Mouse (Mus musculus) A20 (cell line): Measurements from ENCODE around the gene Oxct1.

Source experiments
- DNase-seq: peaks from one replicate; pipeline ENCODE4 v3.0.0-alpha.2; 2011; ENCODE audit warnings: low read depth, low spot score

Oxct1 gene

GRCm38 (mm10) chr15:4026231-4026773 is at the start of gene Oxct1:
Gene Oxct1 (plus strand): TSS chr15:4026383.
- peak; percentile 93 for DNase-seq

- DNase-seq, result peak; percentile 27
Observed at GRCm38 (mm10) chr15:3978279-3978678, 47.9 kb upstream of the Oxct1 start.

- peak; percentile 83 for DNase-seq
Observed at GRCm38 (mm10) chr15:3979061-3979848, 46.9 kb upstream of the Oxct1 start, which contains the start of gene Fbxo4. Gene Fbxo4 (minus strand): TSS chr15:3979573.

GRCm38 (mm10) chr15:3979871-3980270 is 46.3 kb upstream of the Oxct1 start:
- DNase-seq, result no peak

GRCm38 (mm10) chr15:3982732-3983131 is 43.5 kb upstream of the Oxct1 start:
- DNase-seq, result peak; percentile 49

- DNase-seq, result no peak
Observed at GRCm38 (mm10) chr15:3984876-3985275, 41.3 kb upstream of the Oxct1 start.

GRCm38 (mm10) chr15:3987981-3988380 is 38.2 kb upstream of the Oxct1 start:
- DNase-seq, result peak; percentile 58

GRCm38 (mm10) chr15:3994852-3995447 is 31.2 kb upstream of the Oxct1 start:
- no peak for DNase-seq

GRCm38 (mm10) chr15:3995448-3996266 is 30.5 kb upstream of the Oxct1 start, which contains the start of gene AW549877:
Gene AW549877 (minus strand): TSS chr15:3995744.
- DNase-seq, result peak; percentile 99

- DNase-seq, result no peak
Observed at GRCm38 (mm10) chr15:3996267-3997010, 29.7 kb upstream of the Oxct1 start.

GRCm38 (mm10) chr15:3999144-3999543 is 27.0 kb upstream of the Oxct1 start:
- no peak for DNase-seq

GRCm38 (mm10) chr15:4000536-4000935 is 25.6 kb upstream of the Oxct1 start:
- DNase-seq, result no peak

GRCm38 (mm10) chr15:4013873-4014272 is 12.3 kb upstream of the Oxct1 start:
- no peak for DNase-seq

GRCm38 (mm10) chr15:4020711-4021110 is 5.5 kb upstream of the Oxct1 start:
- DNase-seq, result peak; percentile 34

- no peak for DNase-seq
Observed at GRCm38 (mm10) chr15:4023747-4024146, 2.4 kb upstream of the Oxct1 start.

- no peak for DNase-seq
Observed at GRCm38 (mm10) chr15:4024726-4025507, 1.3 kb upstream of the Oxct1 start.

- DNase-seq, result no peak
Observed at GRCm38 (mm10) chr15:4025508-4025904, 677 bp upstream of the Oxct1 start.

GRCm38 (mm10) chr15:4026831-4027584 is 825 bp downstream of the Oxct1 start:
- DNase-seq, result peak; percentile 89

GRCm38 (mm10) chr15:4027671-4028410 is 1.7 kb downstream of the Oxct1 start:
- DNase-seq, result no peak
